Mouse (Mus musculus): ENCODE measurements around the gene Slc8a3. TPM values are rescaled to one million over a fixed set of nuclear protein-coding genes. Genes with fewer than 3 reads are reported as not detected.

Slc8a3 gene
- total and polyA plus RNA-seq, 2 experiments from 2014 or later = 10.5 to 38.7 TPM

- no peaks in the 10 kb centered on the region for H3K36me3 ChIP-seq (ENCODE audit: insufficient read depth)
- DNase-seq (no peak), ATAC-seq (no peak)
- H3K4me2 ChIP-seq (ENCODE audit: low read depth) = no peak overlapping the region
- H3K4me1 ChIP-seq (ENCODE audit: insufficient read depth) = no peaks in the 10 kb centered on the region
- WGBS = 86% methylated on average over 3 of the region's 3 CpGs
- no peak overlapping the region for H3K4me3 ChIP-seq (ENCODE audit: low read depth, low read length)
- no peaks in the 10 kb centered on the region for H3K27me3 ChIP-seq (ENCODE audit: insufficient read depth, low read length)
- H3K27ac ChIP-seq (ENCODE audit: low read depth, low read length) = no peak overlapping the region
- no peak overlapping the region for H3K9ac ChIP-seq
- H3K9me3 ChIP-seq (ENCODE audit: low read length) = no peaks in the 10 kb centered on the region
- no peak for TF ChIP-seq CTCF (IDR thresholded peaks at IDR 0.05; ENCODE audit: low read depth)
Observed at GRCm38 (mm10) chr12:81173011-81173410, 160.0 kb downstream of the Slc8a3 start.

- no peaks in the 10 kb centered on the region for H3K36me3 ChIP-seq (ENCODE audit: insufficient read depth)
- no peak overlapping the region for H3K4me2 ChIP-seq (ENCODE audit: low read depth)
- ATAC-seq (no peak), DNase-seq (no peak)
- no peak overlapping the region for H3K27ac ChIP-seq (ENCODE audit: low read depth, low read length)
- TF ChIP-seq CTCF (IDR thresholded peaks at IDR 0.05; ENCODE audit: low read depth) = peak; percentile 42
- H3K9me3 ChIP-seq (ENCODE audit: low read length) = no peaks in the 10 kb centered on the region
- H3K9ac ChIP-seq = no peak overlapping the region
- no peaks in the 10 kb centered on the region for H3K4me1 ChIP-seq (ENCODE audit: insufficient read depth)
- no peaks in the 10 kb centered on the region for H3K27me3 ChIP-seq (ENCODE audit: insufficient read depth, low read length)
- 90% methylated on average over 2 of the region's 2 CpGs for WGBS
- H3K4me3 ChIP-seq (ENCODE audit: low read depth, low read length) = no peak overlapping the region
Observed at GRCm38 (mm10) chr12:81170076-81170475, 162.9 kb downstream of the Slc8a3 start.

- peak; percentile 9; the same call in 1 of the 2 replicates for TF ChIP-seq CTCF (IDR thresholded peaks at IDR 0.05; ENCODE audit: low read depth)
- 79% methylated on average over 2 of the region's 2 CpGs for WGBS
- Histone ChIP-seq H3K4me3 (ENCODE audit: low read depth, low read length) (no peak overlapping the region), H3K9ac (no peak overlapping the region), H3K4me1 (ENCODE audit: insufficient read depth) (no peaks in the 10 kb centered on the region), H3K9me3 (ENCODE audit: low read length) (no peaks in the 10 kb centered on the region), H3K27me3 (ENCODE audit: insufficient read depth, low read length) (no peaks in the 10 kb centered on the region), H3K36me3 (ENCODE audit: insufficient read depth) (no peaks in the 10 kb centered on the region), H3K4me2 (ENCODE audit: low read depth) (no peak overlapping the region), H3K27ac (ENCODE audit: low read depth, low read length) (no peak overlapping the region)
- ATAC-seq (no peak), DNase-seq (no peak)
Observed at GRCm38 (mm10) chr12:81168494-81168893, 164.5 kb downstream of the Slc8a3 start.

- H3K9me3 ChIP-seq (ENCODE audit: low read length) = no peaks in the 10 kb centered on the region
- no peaks in the 10 kb centered on the region for H3K4me1 ChIP-seq (ENCODE audit: insufficient read depth)
- 93% methylated on average over 7 of the region's 7 CpGs for WGBS
- H3K36me3 ChIP-seq (ENCODE audit: insufficient read depth) = no peaks in the 10 kb centered on the region
- no peak overlapping the region for H3K4me2 ChIP-seq (ENCODE audit: low read depth)
- ATAC-seq = no peak
- no peak overlapping the region for H3K27ac ChIP-seq (ENCODE audit: low read depth, low read length)
- TF ChIP-seq CTCF (IDR thresholded peaks at IDR 0.05; ENCODE audit: low read depth) = no peak
- H3K9ac ChIP-seq = no peak overlapping the region
- no peak overlapping the region for H3K4me3 ChIP-seq (ENCODE audit: low read depth, low read length)
- DNase-seq = no peak
- no peaks in the 10 kb centered on the region for H3K27me3 ChIP-seq (ENCODE audit: insufficient read depth, low read length)
Observed at GRCm38 (mm10) chr12:81168031-81168430, 164.9 kb downstream of the Slc8a3 start.

- DNase-seq (no peak), ATAC-seq (no peak)
- WGBS = 88% methylated on average over 9 of the region's 9 CpGs
Observed at GRCm38 (mm10) chr12:81167142-81167541, 165.8 kb downstream of the Slc8a3 start.

GRCm38 (mm10) chr12:81166615-81167014 is 166.4 kb downstream of the Slc8a3 start:
- H3K27ac ChIP-seq (ENCODE audit: low read depth, low read length) = no peak overlapping the region
- no peaks in the 10 kb centered on the region for H3K27me3 ChIP-seq (ENCODE audit: insufficient read depth, low read length)
- DNase-seq (no peak), ATAC-seq (no peak)
- H3K4me3 ChIP-seq (ENCODE audit: low read depth, low read length) = no peak overlapping the region
- no peak for TF ChIP-seq CTCF (IDR thresholded peaks at IDR 0.05; ENCODE audit: low read depth)
- H3K9me3 ChIP-seq (ENCODE audit: low read length) = no peaks in the 10 kb centered on the region
- no peaks in the 10 kb centered on the region for H3K36me3 ChIP-seq (ENCODE audit: insufficient read depth)
- H3K4me2 ChIP-seq (ENCODE audit: low read depth) = no peak overlapping the region
- WGBS = 79% methylated on average over 8 of the region's 8 CpGs
- no peaks in the 10 kb centered on the region for H3K4me1 ChIP-seq (ENCODE audit: insufficient read depth)
- no peak overlapping the region for H3K9ac ChIP-seq

More at GRCm38 (mm10) chr12:81167142-81167541, 165.8 kb downstream of the Slc8a3 start:
- Histone ChIP-seq H3K4me2 (ENCODE audit: low read depth) (no peak overlapping the region), H3K27ac (ENCODE audit: low read depth, low read length) (no peak overlapping the region), H3K9me3 (ENCODE audit: low read length) (no peaks in the 10 kb centered on the region), H3K27me3 (ENCODE audit: insufficient read depth, low read length) (no peaks in the 10 kb centered on the region), H3K9ac (no peak overlapping the region), H3K36me3 (ENCODE audit: insufficient read depth) (no peaks in the 10 kb centered on the region), H3K4me3 (ENCODE audit: low read depth, low read length) (no peak overlapping the region), H3K4me1 (ENCODE audit: insufficient read depth) (no peaks in the 10 kb centered on the region)
- no peak for TF ChIP-seq CTCF (IDR thresholded peaks at IDR 0.05; ENCODE audit: low read depth)

GRCm38 (mm10) chr12:81166092-81166491 is 166.9 kb downstream of the Slc8a3 start:
- WGBS = 27% methylated on average over 10 of the region's 10 CpGs
- TF ChIP-seq CTCF (IDR thresholded peaks at IDR 0.05; ENCODE audit: low read depth) = no peak
- H3K27me3 ChIP-seq (ENCODE audit: insufficient read depth, low read length) = no peaks in the 10 kb centered on the region
- H3K4me1 ChIP-seq (ENCODE audit: insufficient read depth) = no peaks in the 10 kb centered on the region
- H3K27ac ChIP-seq (ENCODE audit: low read depth, low read length) = no peak overlapping the region
- H3K9ac ChIP-seq = peak overlapping the region; percentile 18; the same call in 1 of the 2 replicates
- ATAC-seq (no peak), DNase-seq (no peak)
- H3K4me3 ChIP-seq (ENCODE audit: low read depth, low read length) = no peak overlapping the region
- H3K9me3 ChIP-seq (ENCODE audit: low read length) = no peaks in the 10 kb centered on the region
- no peak overlapping the region for H3K4me2 ChIP-seq (ENCODE audit: low read depth)
- H3K36me3 ChIP-seq (ENCODE audit: insufficient read depth) = no peaks in the 10 kb centered on the region

Measured in forebrain, postnatal 0 days (tissue).